Mouse (Mus musculus): ENCODE measurements around the gene Prrxl1. TPM values are rescaled to one million over a fixed set of nuclear protein-coding genes. Genes with fewer than 3 reads are reported as not detected.

The Prrxl1 gene
- polyA plus RNA-seq, 1 experiment, result not detected

DNA sequence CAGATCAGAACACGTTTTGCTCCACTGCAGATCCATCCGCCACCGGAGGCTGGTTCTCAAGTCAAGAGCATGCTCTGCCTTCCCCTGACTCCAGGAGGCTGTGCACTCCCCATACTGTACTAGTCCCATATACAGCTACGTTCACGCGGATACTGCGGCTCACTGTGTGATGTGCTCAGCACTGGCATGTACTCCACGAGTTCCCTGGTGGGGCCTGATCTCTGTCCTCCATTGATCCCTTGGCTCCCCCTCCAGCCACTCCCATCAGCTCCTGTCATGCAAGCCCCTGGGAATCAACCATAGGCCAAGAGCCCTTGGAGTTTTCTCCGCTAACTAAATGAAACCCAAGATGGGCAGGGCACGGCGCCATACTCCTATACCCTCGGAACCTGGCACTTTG, 83.3 kb downstream of the Prrxl1 start:
- peak overlapping the region; percentile 7 for H3K4me2 ChIP-seq (ENCODE audit: low read depth)
- H3ac ChIP-seq (ENCODE audit: control insufficient read depth, insufficient read length), result no peak overlapping the region
- TF ChIP-seq TCF12 (IDR thresholded peaks at IDR 0.05; ENCODE audit: insufficient read depth, poor library complexity, severe bottlenecking), result no peak
- no peak overlapping the region for H3K4me3 ChIP-seq
- H3K79me2 ChIP-seq (ENCODE audit: control insufficient read depth, insufficient read depth), result no peaks in the 10 kb centered on the region
- peaks cover 41% of the 10 kb centered on the region for H3K27me3 ChIP-seq (ENCODE audit: control insufficient read depth, insufficient read depth, insufficient read length)
- no peaks in the 10 kb centered on the region for H3K36me3 ChIP-seq (ENCODE audit: control insufficient read depth, insufficient read depth)

GRCm38 (mm10) chr14:32683251-32683838, 84.1 kb downstream of the Prrxl1 start:
- Histone ChIP-seq H3ac (ENCODE audit: control insufficient read depth, insufficient read length) (no peak overlapping the region), H3K4me3 (peak overlapping the region; percentile 19), H3K79me2 (ENCODE audit: control insufficient read depth, insufficient read depth) (no peaks in the 10 kb centered on the region), H3K27me3 (ENCODE audit: control insufficient read depth, insufficient read depth, insufficient read length) (peaks cover 33% of the 10 kb centered on the region), H3K4me2 (ENCODE audit: low read depth) (peak overlapping the region; percentile 82), H3K36me3 (ENCODE audit: control insufficient read depth, insufficient read depth) (no peaks in the 10 kb centered on the region)
- no peak for TF ChIP-seq REST (IDR thresholded peaks at IDR 0.05; ENCODE audit: insufficient read depth, insufficient read length)
- no peak for TF ChIP-seq MYOG (IDR thresholded peaks at IDR 0.05; ENCODE audit: control insufficient read depth in 1 of 3, insufficient read depth in 1 of 3, insufficient read length in 2 of 3, low read depth in 2 of 3)
- TF ChIP-seq POLR2A (IDR thresholded peaks at IDR 0.05; ENCODE audit: insufficient read length, low read depth), result no peak
- no peak for TF ChIP-seq MYOD1 (IDR thresholded peaks at IDR 0.05; ENCODE audit: control insufficient read depth in 1 of 3, insufficient read length in 2 of 3, low read depth in 2 of 3)
- TF ChIP-seq MAX (IDR thresholded peaks at IDR 0.05; ENCODE audit: low read depth), result no peak
- no peak for TF ChIP-seq CEBPB (IDR thresholded peaks at IDR 0.05; ENCODE audit: insufficient read depth, poor library complexity, severe bottlenecking)
- no peak for TF ChIP-seq USF1 (IDR thresholded peaks at IDR 0.05; ENCODE audit: low read depth)
- TF ChIP-seq TCF3 (IDR thresholded peaks at IDR 0.05; ENCODE audit: insufficient read length, low read depth), result no peak
- no peak for TF ChIP-seq TCF12 (IDR thresholded peaks at IDR 0.05; ENCODE audit: insufficient read depth, poor library complexity, severe bottlenecking)
- no peak for TF ChIP-seq POLR2AphosphoS2 (IDR thresholded peaks at IDR 0.05; ENCODE audit: insufficient read length, low read depth)
- TF ChIP-seq SRF (IDR thresholded peaks at IDR 0.05; ENCODE audit: control insufficient read depth, insufficient read length, low read depth), result no peak
- no peak for TF ChIP-seq E2F4 (IDR thresholded peaks at IDR 0.05; ENCODE audit: insufficient read depth)

DNA sequence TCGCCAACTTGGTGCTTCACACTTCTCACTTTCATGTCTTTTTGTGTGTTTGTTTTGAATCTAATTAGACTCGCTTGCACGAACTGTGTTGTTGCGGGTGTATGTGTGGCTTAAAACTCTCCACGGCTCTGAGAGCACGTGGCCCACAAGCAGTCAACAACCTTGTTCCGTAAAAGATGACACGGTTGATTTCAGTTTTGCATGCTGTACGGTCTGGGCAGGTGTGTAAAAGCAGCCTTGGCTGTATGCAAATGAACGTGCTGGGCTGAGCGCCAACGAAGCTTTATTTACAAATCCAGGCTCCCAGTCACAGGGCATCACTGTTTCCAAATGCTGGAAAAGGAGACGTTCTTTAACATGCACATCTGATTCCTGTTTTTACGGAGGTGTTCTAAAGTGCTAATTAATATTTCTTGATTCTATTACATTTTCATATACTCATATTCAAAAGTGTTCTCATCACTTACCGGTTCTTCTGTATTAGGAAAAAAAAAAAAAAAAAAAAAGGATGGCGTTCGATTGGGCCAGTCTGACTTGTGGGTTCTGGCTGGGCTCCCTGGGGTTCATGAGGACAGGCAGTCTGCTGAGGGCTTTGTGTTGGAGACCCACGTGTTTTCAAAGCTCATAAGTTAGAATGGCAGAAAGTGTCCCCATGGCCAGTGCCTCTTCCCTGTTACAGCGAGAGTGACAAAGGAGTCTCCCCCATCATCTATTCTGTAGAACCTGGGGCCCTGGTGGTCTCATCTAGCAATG, 85.0 kb downstream of the Prrxl1 start:
- H3K79me2 ChIP-seq (ENCODE audit: control insufficient read depth, insufficient read depth), result no peaks in the 10 kb centered on the region
- no peaks in the 10 kb centered on the region for H3K36me3 ChIP-seq (ENCODE audit: control insufficient read depth, insufficient read depth)
- H3K27me3 ChIP-seq (ENCODE audit: control insufficient read depth, insufficient read depth, insufficient read length), result peaks cover 26% of the 10 kb centered on the region
- peak overlapping the region; percentile 12 for H3ac ChIP-seq (ENCODE audit: control insufficient read depth, insufficient read length)
- H3K4me3 ChIP-seq, result peak overlapping the region; percentile 19
- peak overlapping the region; percentile 82 for H3K4me2 ChIP-seq (ENCODE audit: low read depth)
- TF ChIP-seq TCF12 (IDR thresholded peaks at IDR 0.05; ENCODE audit: insufficient read depth, poor library complexity, severe bottlenecking) (no peak), TCF3 (IDR thresholded peaks at IDR 0.05; ENCODE audit: insufficient read length, low read depth) (no peak), POLR2A (IDR thresholded peaks at IDR 0.05; ENCODE audit: insufficient read length, low read depth) (no peak)

- TF ChIP-seq TCF3 (IDR thresholded peaks at IDR 0.05; ENCODE audit: insufficient read length, low read depth) (no peak), USF1 (IDR thresholded peaks at IDR 0.05; ENCODE audit: low read depth) (no peak), MYOD1 (IDR thresholded peaks at IDR 0.05; ENCODE audit: control insufficient read depth in 1 of 3, insufficient read length in 2 of 3, low read depth in 2 of 3) (no peak), TCF12 (IDR thresholded peaks at IDR 0.05; ENCODE audit: insufficient read depth, poor library complexity, severe bottlenecking) (no peak), SRF (IDR thresholded peaks at IDR 0.05; ENCODE audit: control insufficient read depth, insufficient read length, low read depth) (no peak)
- Histone ChIP-seq H3K27me3 (ENCODE audit: control insufficient read depth, insufficient read depth, insufficient read length) (peaks cover 23% of the 10 kb centered on the region), H3K4me2 (ENCODE audit: low read depth) (peak overlapping the region; percentile 82), H3K4me3 (peak overlapping the region; percentile 19), H3K79me2 (ENCODE audit: control insufficient read depth, insufficient read depth) (no peaks in the 10 kb centered on the region), H3K36me3 (ENCODE audit: control insufficient read depth, insufficient read depth) (no peaks in the 10 kb centered on the region), H3ac (ENCODE audit: control insufficient read depth, insufficient read length) (peak overlapping the region; percentile 12)
These were observed 85.5 kb downstream of the Prrxl1 start for GRCm38 (mm10) chr14:32684735-32685105.

DNA sequence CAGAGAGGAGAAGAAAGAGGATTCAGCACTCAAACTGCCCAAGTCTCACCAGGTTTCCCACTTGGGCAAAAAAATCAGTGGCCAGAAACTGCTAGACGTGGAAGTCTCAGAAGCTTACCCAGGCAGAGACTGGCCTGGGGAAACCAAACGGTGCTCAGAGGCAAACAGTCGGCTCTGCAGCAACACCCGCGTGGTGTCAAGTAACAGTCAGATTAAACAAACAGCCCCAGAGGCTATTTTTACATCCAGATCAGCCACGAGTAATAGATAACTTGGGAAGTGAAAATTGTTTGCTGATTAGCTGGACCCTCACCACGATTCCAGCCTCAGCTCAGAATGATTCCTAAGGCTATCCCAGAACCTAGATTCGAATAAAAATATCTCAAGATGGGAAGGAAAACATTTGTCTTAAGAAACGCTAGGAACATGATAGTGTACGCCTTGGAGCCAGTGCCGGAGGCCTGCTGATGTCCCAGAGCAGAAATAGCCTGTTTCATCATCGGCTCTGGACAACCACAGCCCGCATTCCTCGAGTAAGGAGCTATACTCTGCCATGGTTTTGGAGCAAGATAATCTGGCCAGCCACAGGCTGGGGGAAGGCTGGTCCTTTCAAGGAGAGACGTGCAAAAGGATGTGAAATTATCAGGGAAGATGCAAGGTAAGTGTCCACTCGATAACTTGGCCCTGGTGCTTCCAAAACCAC, 86.1 kb downstream of the Prrxl1 start, which contains the start of gene 3425401B19Rik:
Gene 3425401B19Rik, minus strand, starts transcription at position 170 of the 703 bp plus-strand sequence.
- no peaks in the 10 kb centered on the region for H3K36me3 ChIP-seq (ENCODE audit: control insufficient read depth, insufficient read depth)
- peak within 1 kb of the TSS; percentile 19 for H3K4me3 ChIP-seq
- peaks cover 17% of the 10 kb centered on the region for H3K27me3 ChIP-seq (ENCODE audit: control insufficient read depth, insufficient read depth, insufficient read length)
- peak within 1 kb of the TSS; percentile 82 for H3K4me2 ChIP-seq (ENCODE audit: low read depth)
- peak within 1 kb of the TSS; percentile 12 for H3ac ChIP-seq (ENCODE audit: control insufficient read depth, insufficient read length)
- no peaks in the 10 kb centered on the region for H3K79me2 ChIP-seq (ENCODE audit: control insufficient read depth, insufficient read depth)
- TF ChIP-seq TCF12 (IDR thresholded peaks at IDR 0.05; ENCODE audit: insufficient read depth, poor library complexity, severe bottlenecking) (no peak), CEBPB (IDR thresholded peaks at IDR 0.05; ENCODE audit: insufficient read depth, poor library complexity, severe bottlenecking) (peak; percentile 40; the same call in 1 of the 2 replicates)
